Mouse (Mus musculus) stomach, postnatal 0 days (tissue): ENCODE data around the gene Vill.

ENCODE experiments used
- CTCF ChIP-seq: IDR thresholded peaks from 2 replicates; pipeline ENCODE4 v1.5.1; 2016; ENCODE audit warnings: antibody characterized with exemption, low read depth, mild to moderate bottlenecking, moderate library complexity
- EP300 ChIP-seq: optimal IDR thresholded peaks from 2 replicates; pipeline ENCODE3; 2016; ENCODE audit warnings: antibody characterized with exemption

DNA sequence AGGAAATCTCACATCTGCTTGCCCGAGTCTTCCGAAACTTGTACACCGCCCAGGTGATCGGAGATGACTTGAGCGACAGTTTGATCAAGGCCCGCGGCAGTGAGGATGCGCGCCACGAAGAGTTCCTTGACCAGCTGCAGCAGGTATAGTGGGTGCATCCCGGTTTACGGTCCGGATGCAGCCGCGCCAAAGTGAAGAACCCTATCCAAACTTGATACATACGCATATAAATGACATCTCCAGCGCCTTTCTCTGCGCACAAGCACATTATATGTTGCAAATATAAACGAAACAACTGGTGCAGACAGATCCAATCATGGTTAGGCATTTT lies 50.2 kb downstream of the Vill start:
- no peak for TF ChIP-seq CTCF
- no peak for TF ChIP-seq EP300
